Mouse (Mus musculus) MEL (cell line): ENCODE measurements at regions not wholly inside any gene's neighbourhood (a gene's known extent, or its start where the extent isn't known, plus 50 kb on each side); places are given as distances from the start of the nearest gene placed in this dataset.

Experiments used
- DNase-seq: peaks from one replicate; pipeline ENCODE4 v3.0.0; 2011; ENCODE audit warnings: low read depth, low spot score
- H3K27ac ChIP-seq: 2 replicates; pipeline ENCODE4 v1.5.1; 2012; ENCODE audit warnings: low read depth, mild to moderate bottlenecking, control low read depth, low read length, moderate library complexity; ENCODE audit not compliant: control insufficient read depth
- H3K27me3 ChIP-seq, 2 experiments: fragments of 150-350 bp in 1 of 2; sonication (generic) in 1 of 2; 2 replicates each; pipeline ENCODE4 v1.6.1; 2012; ENCODE audit warnings: low read length in 2 of 2, mild to moderate bottlenecking in 2 of 2, improper control_type of control experiment in 1 of 2, moderate library complexity in 1 of 2; ENCODE audit not compliant: insufficient read depth in 2 of 2, control insufficient read depth in 1 of 2
- H3K36me3 ChIP-seq, 2 experiments: 2 replicates each; pipeline ENCODE4 v1.6.1; 2012 to 2014; ENCODE audit warnings: low read length in 2 of 2, improper control_type of control experiment in 1 of 2, inconsistent platforms in 1 of 2, mild to moderate bottlenecking in 1 of 2; ENCODE audit not compliant: insufficient read depth in 2 of 2, control insufficient read depth in 1 of 2
- H3K4me1 ChIP-seq, 2 experiments: fragments of 150-350 bp in 1 of 2; sonication (generic) in 1 of 2; 2 replicates each; pipeline ENCODE4 v1.6.1; 2012; ENCODE audit warnings: low read length in 2 of 2, improper control_type of control experiment in 1 of 2, mild to moderate bottlenecking in 1 of 2; ENCODE audit not compliant: insufficient read depth in 2 of 2, control insufficient read depth in 1 of 2
- H3K4me3 ChIP-seq, 2 experiments: fragments of 150-350 bp in 1 of 2; sonication (generic) in 1 of 2; 2 replicates each; pipeline ENCODE4 v1.5.1; 2012; ENCODE audit warnings: low read depth in 2 of 2, low read length in 2 of 2, mild to moderate bottlenecking in 2 of 2, moderate library complexity in 2 of 2, control low read depth in 1 of 2, improper control_type of control experiment in 1 of 2; ENCODE audit not compliant: control insufficient read depth in 1 of 2, insufficient read depth in 1 of 2
- H3K79me2 ChIP-seq: 2 replicates; pipeline ENCODE4 v1.6.1; 2012; ENCODE audit warnings: mild to moderate bottlenecking, low read length, moderate library complexity; ENCODE audit not compliant: control insufficient read depth, poor library complexity, insufficient read depth
- H3K9ac ChIP-seq: 2 replicates; pipeline ENCODE4 v1.6.1; 2012; ENCODE audit warnings: low read depth, mild to moderate bottlenecking, control low read depth, low read length, moderate library complexity; ENCODE audit not compliant: control insufficient read depth, poor library complexity, severe bottlenecking
- H3K9me3 ChIP-seq: fragments of 150-350 bp; sonication (generic); replicated peaks from 2 replicates; pipeline ENCODE4 v1.6.1; 2012; ENCODE audit warnings: mild to moderate bottlenecking, low read length, improper control_type of control experiment, moderate library complexity; ENCODE audit not compliant: insufficient read depth
- CHD2 ChIP-seq: IDR thresholded peaks from 2 replicates; pipeline ENCODE4 v1.6.1; 2011; ENCODE audit warnings: low read length, improper control_type of control experiment
- CTCF ChIP-seq, 3 experiments: IDR thresholded peaks in 2 of 3; conservative IDR thresholded peaks in 1 of 3; 2 replicates each; pipeline ENCODE4 v1.5.1; 2011 to 2012; ENCODE audit warnings: low read length in 3 of 3, low read depth in 2 of 3, mild to moderate bottlenecking in 2 of 3, improper control_type of control experiment in 1 of 3, inconsistent platforms in 1 of 3, mixed read lengths in 1 of 3, moderate library complexity in 1 of 3; ENCODE audit not compliant: control insufficient read depth in 1 of 3, insufficient read depth in 1 of 3, poor library complexity in 1 of 3, severe bottlenecking in 1 of 3
- ELF1 ChIP-seq: IDR thresholded peaks from 2 replicates; pipeline ENCODE4 v1.6.1; 2014; ENCODE audit warnings: low read depth, mild to moderate bottlenecking, inconsistent platforms, low read length, improper control_type of control experiment, moderate library complexity
- GATA1 ChIP-seq: IDR thresholded peaks from 2 replicates; pipeline ENCODE4 v1.6.1; 2011; ENCODE audit warnings: low read depth, low read length, improper control_type of control experiment
- MYB ChIP-seq: IDR thresholded peaks from 2 replicates; pipeline ENCODE4 v1.6.1; 2011; ENCODE audit warnings: mild to moderate bottlenecking, low read depth, low read length, improper control_type of control experiment
- MYC ChIP-seq: IDR thresholded peaks from 2 replicates; pipeline ENCODE4 v1.6.1; 2011; ENCODE audit warnings: low read depth, mild to moderate bottlenecking, low read length, improper control_type of control experiment, moderate library complexity
- NELFE ChIP-seq: IDR thresholded peaks from 2 replicates; pipeline ENCODE4 v1.6.1; 2011; ENCODE audit warnings: low read depth, low read length, improper control_type of control experiment
- RAD21 ChIP-seq: IDR thresholded peaks from 2 replicates; pipeline ENCODE4 v1.6.1; 2011; ENCODE audit warnings: mild to moderate bottlenecking, low read depth, low read length, improper control_type of control experiment
- SMC3 ChIP-seq: IDR thresholded peaks from 2 replicates; pipeline ENCODE4 v1.6.1; 2011; ENCODE audit warnings: low read depth, low read length, improper control_type of control experiment
- TCF12 ChIP-seq: IDR thresholded peaks from 2 replicates; pipeline ENCODE4 v1.6.1; 2014; ENCODE audit warnings: low read depth, mild to moderate bottlenecking, inconsistent platforms, low read length, improper control_type of control experiment, moderate library complexity
- UBTF ChIP-seq: IDR thresholded peaks from 2 replicates; pipeline ENCODE4 v1.6.1; 2012; ENCODE audit warnings: low read depth, mild to moderate bottlenecking, inconsistent platforms, low read length, improper control_type of control experiment, moderate library complexity, borderline replicate concordance; ENCODE audit not compliant: insufficient read depth
- ZC3H11A ChIP-seq: IDR thresholded peaks from 2 replicates; pipeline ENCODE4 v1.6.1; 2012; ENCODE audit warnings: low read depth, mild to moderate bottlenecking, inconsistent platforms, low read length, improper control_type of control experiment

DNA sequence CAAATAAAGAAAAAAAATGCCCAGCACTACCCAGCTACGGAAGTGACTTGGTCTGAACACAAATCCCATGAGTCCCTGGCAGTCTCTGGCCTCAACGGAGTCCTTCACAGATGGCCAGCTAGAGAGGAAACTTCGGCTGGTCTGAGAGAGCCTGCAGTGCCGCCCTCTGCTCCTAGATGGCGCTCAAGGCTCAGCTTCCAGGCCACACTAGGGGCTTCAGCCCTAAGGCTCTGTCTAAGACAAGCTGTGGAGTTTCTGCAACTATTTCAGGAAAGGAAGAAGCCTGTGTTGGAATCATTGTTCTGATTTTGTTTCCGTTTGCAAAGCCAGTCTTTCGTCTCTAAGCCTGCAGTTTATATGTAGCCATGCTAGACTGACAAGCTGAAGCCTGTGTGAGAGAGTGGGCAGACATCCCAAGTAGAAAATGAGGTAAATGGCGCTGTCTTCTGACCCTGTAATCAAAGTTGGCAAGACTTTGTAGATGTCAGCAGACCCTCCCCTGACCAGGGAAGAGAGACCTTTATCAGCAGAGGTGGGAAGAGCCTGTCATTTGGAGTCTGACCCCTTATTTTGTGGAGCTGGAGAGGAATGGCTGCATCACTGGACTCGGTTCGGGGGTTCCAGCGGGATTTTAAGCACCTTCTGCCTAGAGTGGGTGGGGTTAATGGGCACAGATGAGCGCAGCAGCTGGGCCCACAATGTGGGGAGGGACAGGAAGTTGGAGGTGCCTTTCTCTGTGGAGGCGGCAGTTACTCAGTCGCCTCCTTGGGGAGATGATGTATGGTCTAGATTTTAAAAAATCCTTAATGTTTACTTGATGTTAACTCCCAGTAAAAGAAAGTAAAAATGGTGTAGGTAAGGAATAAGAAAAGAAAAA, 197.5 kb downstream of the Nucb2 start:
- Histone ChIP-seq H3K4me3 (no peak overlapping the region), H3K4me1 (no peaks in the 10 kb centered on the region), H3K79me2 (no peaks in the 10 kb centered on the region), H3K9me3 (no peaks in the 10 kb centered on the region; the same call in 1 of the 2 replicates), H3K9ac (no peak overlapping the region), H3K36me3 (no peaks in the 10 kb centered on the region), H3K27ac (no peak overlapping the region), H3K27me3 (no peaks in the 10 kb centered on the region)
- peak; percentile 75 for TF ChIP-seq RAD21
- no peak for TF ChIP-seq CHD2
- peak; percentile 61 for TF ChIP-seq SMC3
- no peak for TF ChIP-seq UBTF
- TF ChIP-seq CTCF (IDR thresholded peaks at IDR 0.05 in 2 of 3, conservative IDR thresholded peaks at IDR 0.05 in 1 of 3; ENCODE audit: control insufficient read depth in 1 of 3, insufficient read depth in 1 of 3, low read depth in 2 of 3, low read length in 3 of 3, poor library complexity in 1 of 3, severe bottlenecking in 1 of 3), result peak; percentile 68 to 84 (median 71)
- 0 out of 2 replicates have a peak, but pooled peaks have one; percentile 26 for TF ChIP-seq ZC3H11A
- DNase-seq, result peak; percentile 28

DNA sequence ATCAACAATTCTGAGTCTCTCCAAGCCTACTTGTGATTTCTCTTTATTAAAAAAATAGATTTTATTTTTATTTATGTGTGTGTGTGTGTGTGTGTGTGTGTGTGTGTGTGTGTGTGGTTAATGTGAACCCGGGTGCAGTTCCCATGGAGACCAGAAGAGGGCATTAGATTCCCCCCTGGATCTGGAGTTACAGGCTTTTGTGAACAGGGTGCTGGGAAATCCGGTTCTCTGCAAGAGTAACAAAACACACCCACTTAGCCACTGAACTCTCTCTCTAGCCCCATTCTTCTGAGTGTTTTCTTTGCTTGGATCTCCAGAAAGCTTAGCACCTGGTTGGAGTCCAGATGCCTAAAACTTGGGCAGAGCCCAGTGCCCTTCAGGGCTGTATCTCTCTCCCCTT, 198.4 kb downstream of the Nucb2 start:
- H3K27me3 ChIP-seq, result no peaks in the 10 kb centered on the region
- no peaks in the 10 kb centered on the region for H3K36me3 ChIP-seq
- peak; percentile 3 for DNase-seq
- H3K9me3 ChIP-seq, result no peaks in the 10 kb centered on the region; the same call in 1 of the 2 replicates
- H3K9ac ChIP-seq, result no peak overlapping the region
- H3K4me3 ChIP-seq, result no peak overlapping the region
- TF ChIP-seq CTCF (IDR thresholded peaks at IDR 0.05 in 2 of 3, conservative IDR thresholded peaks at IDR 0.05 in 1 of 3; ENCODE audit: control insufficient read depth in 1 of 3, insufficient read depth in 1 of 3, low read depth in 2 of 3, low read length in 3 of 3, poor library complexity in 1 of 3, severe bottlenecking in 1 of 3) (peak in 2 of 3 experiments; percentile 15 to 19; a peak in 2 of 6 replicates), MYB (no peak)
- no peaks in the 10 kb centered on the region for H3K79me2 ChIP-seq
- no peaks in the 10 kb centered on the region for H3K4me1 ChIP-seq
- H3K27ac ChIP-seq, result no peak overlapping the region

DNA sequence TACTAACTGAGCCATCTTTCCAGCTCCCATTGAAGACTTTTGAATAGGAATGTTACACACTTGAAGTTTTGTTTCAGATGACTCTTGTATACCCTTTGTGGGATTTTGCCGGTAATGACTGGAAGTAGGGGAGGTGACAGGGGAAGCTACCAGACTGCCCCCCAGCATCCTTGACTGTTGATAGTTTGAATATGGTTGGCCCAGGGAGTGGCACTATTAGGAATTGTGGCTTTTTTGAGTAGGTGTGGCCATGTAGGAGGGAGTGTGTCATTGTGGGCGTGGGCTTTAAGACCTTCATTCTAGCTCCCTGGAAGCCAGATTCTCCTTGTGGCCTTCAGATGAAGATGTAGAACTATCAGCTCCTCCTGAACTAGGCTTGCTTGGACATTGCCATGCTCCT, 207.4 kb downstream of the Nucb2 start:
- Histone ChIP-seq H3K4me1 (no peaks in the 10 kb centered on the region), H3K9me3 (no peaks in the 10 kb centered on the region), H3K4me3 (no peak overlapping the region), H3K27me3 (no peaks in the 10 kb centered on the region), H3K79me2 (no peaks in the 10 kb centered on the region), H3K36me3 (no peaks in the 10 kb centered on the region), H3K9ac (no peak overlapping the region), H3K27ac (no peak overlapping the region)
- DNase-seq, result no peak
- no peak for TF ChIP-seq MYC
- no peak for TF ChIP-seq NELFE
- no peak for TF ChIP-seq TCF12
- no peak for TF ChIP-seq GATA1
- TF ChIP-seq MYB, result no peak
- no peak for TF ChIP-seq ELF1
- TF ChIP-seq ZC3H11A, result no peak
- TF ChIP-seq, all 39 proteins: peak for 0
